Mouse (Mus musculus): ENCODE measurements at regions not wholly inside any gene's neighbourhood (a gene's known extent, or its start where the extent isn't known, plus 50 kb on each side); places are given as distances from the start of the nearest gene placed in this dataset.

DNA sequence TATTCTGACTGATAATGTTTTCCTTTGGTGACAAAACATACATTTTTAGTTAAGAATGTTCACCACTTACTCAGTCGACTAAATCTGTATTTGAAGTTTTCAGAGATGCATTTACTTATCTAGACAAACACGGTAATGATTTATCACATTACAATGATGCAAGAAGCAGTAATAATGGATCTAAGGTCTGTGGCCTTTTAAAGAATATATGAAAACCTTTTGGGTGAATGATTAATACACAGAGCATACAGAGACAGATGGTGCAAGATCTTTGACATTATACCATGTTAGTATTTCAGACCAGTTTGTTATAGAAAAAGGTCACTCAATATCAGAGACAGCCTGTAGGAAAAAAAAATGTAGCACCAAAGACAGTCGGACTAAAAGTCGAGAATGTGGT is 1004.2 kb upstream of the Ncam2 start:
- Histone ChIP-seq H3K9ac (no peak overlapping the region), H3K4me1 (ENCODE audit: insufficient read depth) (no peaks in the 10 kb centered on the region), H3K4me3 (ENCODE audit: low read depth, low read length) (no peak overlapping the region), H3K27me3 (ENCODE audit: insufficient read depth, low read length) (no peaks in the 10 kb centered on the region), H3K27ac (ENCODE audit: low read depth, low read length) (no peak overlapping the region), H3K36me3 (ENCODE audit: insufficient read depth) (no peaks in the 10 kb centered on the region), H3K9me3 (ENCODE audit: low read length) (no peaks in the 10 kb centered on the region), H3K4me2 (ENCODE audit: low read depth) (no peak overlapping the region)
- WGBS, result 86% methylated on average over 4 of the region's 4 CpGs
- DNase-seq (no peak), ATAC-seq (no peak)
- TF ChIP-seq CTCF (IDR thresholded peaks at IDR 0.05; ENCODE audit: low read depth), result no peak

DNA sequence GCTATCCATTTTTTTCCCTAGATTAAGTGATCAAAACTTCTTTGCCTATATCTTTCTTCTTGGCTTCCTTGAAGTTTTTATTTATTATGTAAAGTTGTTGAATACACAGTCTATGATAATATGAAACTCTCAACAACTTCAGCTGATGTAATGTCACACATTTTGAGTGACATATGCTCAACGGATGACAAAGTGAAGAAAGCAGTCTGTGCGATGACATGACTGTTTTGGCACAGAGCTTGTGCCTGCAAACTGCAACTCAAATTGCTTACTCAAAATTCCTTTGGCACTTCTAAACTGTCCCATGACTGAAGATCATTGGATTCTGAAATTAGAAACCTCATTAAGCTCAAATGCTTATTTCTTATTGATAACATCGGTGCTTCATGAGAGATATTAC is 997.7 kb upstream of the Ncam2 start:
- DNase-seq (peak; percentile 69), ATAC-seq (peak; percentile 85)
- TF ChIP-seq CTCF (IDR thresholded peaks at IDR 0.05; ENCODE audit: low read depth), result no peak

DNA sequence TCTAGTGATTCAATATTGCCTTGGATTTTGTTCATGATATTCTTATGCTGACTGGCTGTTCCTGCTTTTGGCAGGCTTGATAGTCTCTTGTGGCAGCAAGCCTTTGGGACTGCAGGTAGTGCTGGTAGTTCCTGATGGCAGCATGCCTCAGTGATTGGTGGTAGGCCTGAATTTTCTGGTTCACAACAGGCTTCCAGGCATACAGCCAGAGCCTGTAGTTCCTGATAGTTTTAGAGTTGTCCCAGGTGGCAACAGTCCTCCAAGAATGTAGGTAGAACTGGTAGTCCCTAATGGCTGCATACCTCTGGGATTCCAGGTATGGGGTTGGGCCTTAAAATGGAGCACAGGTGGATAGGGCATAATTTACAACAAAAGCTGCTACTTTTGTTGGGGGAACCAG is 987.7 kb upstream of the Ncam2 start:
- DNase-seq (no peak), ATAC-seq (no peak)
- H3K4me2 ChIP-seq (ENCODE audit: low read depth), result no peak overlapping the region
- no peaks in the 10 kb centered on the region for H3K9me3 ChIP-seq (ENCODE audit: low read length)
- H3K27me3 ChIP-seq (ENCODE audit: insufficient read depth, low read length), result no peaks in the 10 kb centered on the region
- TF ChIP-seq CTCF (IDR thresholded peaks at IDR 0.05; ENCODE audit: low read depth), result no peak
- no peak overlapping the region for H3K27ac ChIP-seq (ENCODE audit: low read depth, low read length)
- H3K4me3 ChIP-seq (ENCODE audit: low read depth, low read length), result no peak overlapping the region
- no peaks in the 10 kb centered on the region for H3K36me3 ChIP-seq (ENCODE audit: insufficient read depth)
- H3K4me1 ChIP-seq (ENCODE audit: insufficient read depth), result no peaks in the 10 kb centered on the region
- no peak overlapping the region for H3K9ac ChIP-seq

More for the DNA sequence above, 997.7 kb upstream of the Ncam2 start:
- H3K4me2 ChIP-seq (ENCODE audit: low read depth), result no peak overlapping the region
- WGBS, result 70% methylated on average over 3 of the region's 3 CpGs
- H3K9me3 ChIP-seq (ENCODE audit: low read length), result 0 out of 2 replicates have a peak, but pooled peaks cover 6% of the 10 kb centered on the region
- H3K9ac ChIP-seq, result no peak overlapping the region
- no peak overlapping the region for H3K4me3 ChIP-seq (ENCODE audit: low read depth, low read length)
- H3K4me1 ChIP-seq (ENCODE audit: insufficient read depth), result no peaks in the 10 kb centered on the region
- H3K36me3 ChIP-seq (ENCODE audit: insufficient read depth), result no peaks in the 10 kb centered on the region
- no peak overlapping the region for H3K27ac ChIP-seq (ENCODE audit: low read depth, low read length)
- H3K27me3 ChIP-seq (ENCODE audit: insufficient read depth, low read length), result no peaks in the 10 kb centered on the region

DNA sequence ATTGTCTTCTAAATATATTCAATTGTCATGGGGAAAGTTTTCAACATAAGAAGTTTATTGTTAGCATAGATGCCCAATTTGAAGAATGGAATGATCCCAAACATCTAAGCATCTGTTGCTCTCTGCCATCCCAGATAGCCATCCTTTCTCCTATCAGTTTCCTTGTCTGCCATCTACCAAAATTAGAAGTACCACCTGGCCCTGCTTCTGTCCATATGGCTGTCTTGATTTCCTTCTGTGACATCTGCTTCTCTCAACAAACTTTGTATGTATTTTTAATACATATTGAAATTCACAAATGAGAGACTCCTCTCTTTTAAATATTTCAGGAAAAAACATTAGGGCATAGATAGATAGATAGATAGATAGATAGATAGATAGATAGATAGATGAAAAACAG is 945.1 kb upstream of the Ncam2 start:
- Histone ChIP-seq H3K27me3 (ENCODE audit: insufficient read depth, low read length) (no peaks in the 10 kb centered on the region), H3K4me3 (ENCODE audit: low read depth, low read length) (no peak overlapping the region), H3K9ac (no peak overlapping the region), H3K4me2 (ENCODE audit: low read depth) (no peak overlapping the region), H3K4me1 (ENCODE audit: insufficient read depth) (no peaks in the 10 kb centered on the region), H3K27ac (ENCODE audit: low read depth, low read length) (no peak overlapping the region), H3K36me3 (ENCODE audit: insufficient read depth) (no peaks in the 10 kb centered on the region), H3K9me3 (ENCODE audit: low read length) (no peaks in the 10 kb centered on the region)
- DNase-seq (peak; percentile 30), ATAC-seq (no peak)
- no peak for TF ChIP-seq CTCF (IDR thresholded peaks at IDR 0.05; ENCODE audit: low read depth)

DNA sequence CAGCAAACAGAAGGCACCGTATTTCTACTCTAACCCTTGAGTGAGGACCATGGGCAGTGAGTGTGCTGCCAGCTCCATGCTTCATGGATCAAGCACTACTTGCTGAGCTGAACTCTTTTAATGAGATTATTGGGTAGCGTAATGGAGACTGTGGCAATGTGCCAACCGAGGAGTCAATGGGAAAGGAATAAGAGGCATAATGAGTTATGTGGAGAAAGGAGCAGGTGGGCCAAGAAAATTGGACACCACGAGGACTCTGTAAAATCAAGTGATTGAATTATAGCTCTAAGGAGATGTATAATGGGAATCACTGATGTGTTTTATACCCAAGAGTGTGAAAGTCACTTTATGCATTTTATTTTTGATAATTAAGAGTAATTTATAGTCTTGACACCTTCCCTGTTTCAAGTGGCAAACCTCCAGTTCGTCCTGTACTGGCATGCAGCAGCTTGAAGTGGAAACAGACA is 934.3 kb upstream of the Ncam2 start:
- Histone ChIP-seq H3K9me3 (ENCODE audit: low read length) (no peaks in the 10 kb centered on the region), H3K9ac (no peak overlapping the region), H3K27ac (ENCODE audit: low read depth, low read length) (no peak overlapping the region), H3K4me1 (ENCODE audit: insufficient read depth) (no peaks in the 10 kb centered on the region), H3K36me3 (ENCODE audit: insufficient read depth) (no peaks in the 10 kb centered on the region), H3K4me3 (ENCODE audit: low read depth, low read length) (no peak overlapping the region), H3K4me2 (ENCODE audit: low read depth) (no peak overlapping the region), H3K27me3 (ENCODE audit: insufficient read depth, low read length) (no peaks in the 10 kb centered on the region)
- no peak for TF ChIP-seq CTCF (IDR thresholded peaks at IDR 0.05; ENCODE audit: low read depth)
- DNase-seq, result peak; percentile 17
- no peak; the same call in 1 of the 2 replicates for ATAC-seq
- 23% methylated on average over 5 of the region's 5 CpGs for WGBS

DNA sequence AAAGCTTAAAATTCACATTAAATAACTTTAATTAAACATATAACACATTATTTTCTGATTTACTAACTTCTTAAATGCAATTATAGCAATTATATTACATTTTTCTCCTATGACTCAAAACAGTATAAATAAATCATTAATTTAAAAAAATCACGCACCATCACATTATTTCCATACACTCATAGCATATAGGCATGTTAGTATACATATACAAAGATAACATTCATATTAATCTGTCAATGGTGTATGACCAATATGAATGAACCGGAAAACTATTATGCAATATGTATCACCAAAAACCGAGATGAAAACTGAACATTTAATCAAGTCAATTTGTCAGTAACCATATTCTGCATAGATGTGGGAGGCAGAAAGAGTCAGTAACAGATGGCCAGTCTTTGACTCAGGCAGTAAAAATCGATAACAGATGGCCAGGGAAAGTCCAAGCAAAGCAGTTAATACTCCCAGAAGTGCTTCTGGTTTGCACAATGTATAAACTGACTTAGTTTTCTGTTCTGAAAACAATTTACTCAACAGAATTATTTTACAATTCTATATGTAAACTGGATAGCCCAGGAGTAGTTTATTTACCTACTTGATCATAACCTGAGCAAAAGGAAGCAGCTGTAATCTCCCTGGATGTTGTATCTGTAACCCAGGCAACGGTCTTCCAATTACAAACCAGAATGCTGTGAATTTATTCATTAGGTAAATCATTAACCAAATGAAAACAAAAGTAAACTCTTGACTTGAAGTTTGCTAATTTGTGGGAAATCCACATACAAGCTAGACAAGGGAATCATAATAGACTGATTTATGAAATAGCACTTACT is 928.0 kb upstream of the Ncam2 start:
- no peak overlapping the region for H3K4me2 ChIP-seq (ENCODE audit: low read depth)

More for the DNA sequence above, 928.0 kb upstream of the Ncam2 start:
- 0 out of 2 replicates have a peak, but pooled peaks have one; percentile 48 for ATAC-seq
- Histone ChIP-seq H3K36me3 (ENCODE audit: insufficient read depth) (no peaks in the 10 kb centered on the region), H3K9ac (no peak overlapping the region), H3K9me3 (ENCODE audit: low read length) (no peaks in the 10 kb centered on the region), H3K4me1 (ENCODE audit: insufficient read depth) (no peaks in the 10 kb centered on the region), H3K27ac (ENCODE audit: low read depth, low read length) (no peak overlapping the region), H3K27me3 (ENCODE audit: insufficient read depth, low read length) (no peaks in the 10 kb centered on the region), H3K4me3 (ENCODE audit: low read depth, low read length) (no peak overlapping the region)
- peak; percentile 18 for DNase-seq
- WGBS, result 53% methylated on average over 5 of the region's 5 CpGs
- no peak for TF ChIP-seq CTCF (IDR thresholded peaks at IDR 0.05; ENCODE audit: low read depth)
